In genomic region chr17:86965121-86965520, GRCm38 (mm10) we compare ENCODE assay signal across 9 mouse cellular contexts. TPM values are rescaled to one million over a fixed set of nuclear protein-coding genes. Genes with fewer than 3 reads are reported as not detected.
DNase-seq lines count a peak whose midpoint lies in the region; ATAC-seq lines count a peak whose summit lies in the region.
"Had no signal": no experiment of that assay in that cellular context is flagged by ENCODE, and none has a peak within 500 bp of the region (broad histone marks: within the 10 kb centered on the region; RNA-seq: fewer than 3 reads in every experiment).

No protein-coding gene starts in this region.

- H3K4me1 ChIP-seq in heart, embryonic 13.5 days = peaks cover 76% of the 10 kb centered on the region
- H3K4me1 ChIP-seq in brown adipose tissue, adult 24 weeks (ENCODE audit: control insufficient read depth, insufficient read depth, insufficient read length, low read length) = peaks cover 8% of the 10 kb centered on the region
- H3K4me1 ChIP-seq in hindbrain, embryonic 12.5 days = peaks cover 39% of the 10 kb centered on the region
- peaks cover 25% of the 10 kb centered on the region for H3K4me1 ChIP-seq in midbrain, embryonic 12.5 days

- no peak for DNase-seq in heart, postnatal 14 days
- DNase-seq in right cerebral cortex, postnatal 4 days = no peak
- no peak for DNase-seq in adrenal gland, postnatal 36 days

- intact Hi-C loops in heart, postnatal 14 days (cut with DNase I) = no loop called here

- H3K27me3 ChIP-seq in heart, embryonic 13.5 days (replicated peaks) = no peaks in the 10 kb centered on the region
- H3K27me3 ChIP-seq in hindbrain, embryonic 12.5 days = no peaks in the 10 kb centered on the region
- H3K27me3 ChIP-seq in midbrain, embryonic 12.5 days = peaks cover 11% of the 10 kb centered on the region; the same call in 1 of the 2 replicates

- H3K9ac ChIP-seq in heart, embryonic 13.5 days = peak overlapping the region; percentile 74
- H3K9ac ChIP-seq in hindbrain, embryonic 12.5 days = peak overlapping the region; percentile 45
- H3K9ac ChIP-seq in midbrain, embryonic 12.5 days (replicated peaks) = peak overlapping the region; percentile 37; the same call in 1 of the 2 replicates

- peaks cover 22% of the 10 kb centered on the region for H3K36me3 ChIP-seq in heart, embryonic 13.5 days
- H3K36me3 ChIP-seq in hindbrain, embryonic 12.5 days = no peaks in the 10 kb centered on the region
- H3K36me3 ChIP-seq in midbrain, embryonic 12.5 days = no peaks in the 10 kb centered on the region

- 78% methylated on average over 8 of the region's 8 CpGs for WGBS in heart, embryonic 13.5 days
- 85% methylated on average over 8 of the region's 8 CpGs for WGBS in hindbrain, embryonic 12.5 days
- 86% methylated on average over 8 of the region's 8 CpGs for WGBS in midbrain, embryonic 12.5 days

- peak overlapping the region; percentile 98 for H3K27ac ChIP-seq in heart, embryonic 13.5 days (replicated peaks)
- peak overlapping the region; percentile 66 for H3K27ac ChIP-seq in brown adipose tissue, adult 24 weeks (replicated peaks; ENCODE audit: low read depth, low read length)
- H3K27ac ChIP-seq in hindbrain, embryonic 12.5 days = peak overlapping the region; percentile 52
- H3K27ac ChIP-seq in midbrain, embryonic 12.5 days (replicated peaks) = peak overlapping the region; percentile 52; the same call in 1 of the 2 replicates
- H3K27ac ChIP-seq: macrophage had no signal

- no peak for ATAC-seq in heart, embryonic 13.5 days (ENCODE audit: extremely low read depth, insufficient number of reproducible peaks, low FRiP score, low TSS enrichment)
- no peak for ATAC-seq in hindbrain, embryonic 12.5 days (ENCODE audit: low FRiP score)
- no peak for ATAC-seq in midbrain, embryonic 12.5 days (ENCODE audit: low FRiP score, low read depth)
- ATAC-seq in CD4-positive, CD25-positive, alpha-beta regulatory T cell, adult 4 months = no peak

- H3K4me2 ChIP-seq in heart, embryonic 13.5 days = peak overlapping the region; percentile 89
- peak overlapping the region; percentile 90 for H3K4me2 ChIP-seq in hindbrain, embryonic 12.5 days (replicated peaks)
- peak overlapping the region; percentile 88 for H3K4me2 ChIP-seq in midbrain, embryonic 12.5 days (replicated peaks)

- peak overlapping the region; percentile 95 for H3K4me3 ChIP-seq in heart, embryonic 13.5 days
- H3K4me3 ChIP-seq in brown adipose tissue, adult 24 weeks (ENCODE audit: insufficient read depth, low read depth, low read length) = peak overlapping the region; percentile 44
- peak overlapping the region; percentile 86 for H3K4me3 ChIP-seq in hindbrain, embryonic 12.5 days
- H3K4me3 ChIP-seq in midbrain, embryonic 12.5 days = peak overlapping the region; percentile 33

- H3K9me3 ChIP-seq in heart, embryonic 13.5 days = no peaks in the 10 kb centered on the region
- H3K9me3 ChIP-seq in hindbrain, embryonic 12.5 days (replicated peaks) = no peaks in the 10 kb centered on the region
- no peaks in the 10 kb centered on the region for H3K9me3 ChIP-seq in midbrain, embryonic 12.5 days

RNA-seq across cellular contexts. Expression of gene Rhoq, which starts 2.2 kb away (rescaled TPM):
- polyA plus RNA-seq in heart, embryonic 13.5 days (2015; fragmentation: Nextera tagmentation; extraction: Ambion mirVana) = 18.4 and 18.5 TPM in 2 replicates
- total RNA-seq in heart, postnatal 14 days (2021) = 100 to 1,000 TPM; 165 to 168 TPM
- polyA plus RNA-seq in brown adipose tissue, adult 24 weeks (2012; ENCODE audit: insufficient read depth, insufficient read length, missing spikeins) = 122 and 182 TPM in 2 replicates
- polyA plus RNA-seq in hindbrain, embryonic 12.5 days (2016; fragmentation: Nextera tagmentation; extraction: Ambion mirVana) = 16.3 and 19.2 TPM in 2 replicates
- polyA plus RNA-seq in midbrain, embryonic 12.5 days (2016; fragmentation: Nextera tagmentation; extraction: Ambion mirVana) = 13.0 and 15.1 TPM in 2 replicates
- 1 to 10 TPM; 4.2 TPM for polyA plus RNA-seq in CD4-positive, CD25-positive, alpha-beta regulatory T cell, adult 4 months (2017; shearing (Covaris generic))
- total RNA-seq in adrenal gland, postnatal 36 days (2021) = 100 to 1,000 TPM in 1 of 2 experiments, 10 to 100 TPM in 1; 79.5 to 109 TPM

RNA-seq across cellular contexts. Expression of gene Atp6v1e2, which starts 17.4 kb away (rescaled TPM):
- not detected in 2 replicates for polyA plus RNA-seq in heart, embryonic 13.5 days (2015; fragmentation: Nextera tagmentation; extraction: Ambion mirVana)
- not detected for total RNA-seq in heart, postnatal 14 days (2021)
- polyA plus RNA-seq in brown adipose tissue, adult 24 weeks (2012; ENCODE audit: insufficient read depth, insufficient read length, missing spikeins) = not detected in 2 replicates
- polyA plus RNA-seq in hindbrain, embryonic 12.5 days (2016; fragmentation: Nextera tagmentation; extraction: Ambion mirVana) = not detected in 2 replicates
- 0.39 and 0.60 TPM in 2 replicates for polyA plus RNA-seq in midbrain, embryonic 12.5 days (2016; fragmentation: Nextera tagmentation; extraction: Ambion mirVana)
- not detected for polyA plus RNA-seq in CD4-positive, CD25-positive, alpha-beta regulatory T cell, adult 4 months (2017; shearing (Covaris generic))
- total RNA-seq in adrenal gland, postnatal 36 days (2021) = not detected
- polyA plus RNA-seq: macrophage had no signal

RNA-seq across cellular contexts. Expression of gene Tmem247, which starts 48.0 kb away (rescaled TPM):
- polyA plus RNA-seq in heart, embryonic 13.5 days (2015; fragmentation: Nextera tagmentation; extraction: Ambion mirVana) = not detected in 2 replicates
- not detected for total RNA-seq in heart, postnatal 14 days (2021)
- polyA plus RNA-seq in brown adipose tissue, adult 24 weeks (2012; ENCODE audit: insufficient read depth, insufficient read length, missing spikeins) = not detected in 2 replicates
- not detected in 2 replicates for polyA plus RNA-seq in hindbrain, embryonic 12.5 days (2016; fragmentation: Nextera tagmentation; extraction: Ambion mirVana)
- polyA plus RNA-seq in midbrain, embryonic 12.5 days (2016; fragmentation: Nextera tagmentation; extraction: Ambion mirVana) = not detected in 2 replicates
- polyA plus RNA-seq in CD4-positive, CD25-positive, alpha-beta regulatory T cell, adult 4 months (2017; shearing (Covaris generic)) = not detected
- total RNA-seq in adrenal gland, postnatal 36 days (2021) = not detected
- polyA plus RNA-seq: macrophage had no signal

Comparison
In these comparisons a context has a peak if more than half of its experiments do, and no peak if none do; other contexts are left out.
1. H3K4me3 ChIP-seq: peak in every context shown above with its lines; median percentile 95 in heart, embryonic 13.5 days; 86 in hindbrain, embryonic 12.5 days; 44 in brown adipose tissue, adult 24 weeks; 33 in midbrain, embryonic 12.5 days.